Mouse (Mus musculus) cerebellum, adult 2 months (tissue): ENCODE data around the gene Gjb5.

Experiments used
- CTCF ChIP-seq: fragments of 200-500 bp; IDR thresholded peaks from 2 replicates; pipeline ENCODE4 v1.5.1; 2011; ENCODE audit warnings: low read depth, mild to moderate bottlenecking, control low read depth, low read length, moderate library complexity, borderline replicate concordance; ENCODE audit not compliant: insufficient read depth
- POLR2A ChIP-seq: fragments of 200-500 bp; IDR thresholded peaks from 2 replicates; pipeline ENCODE4 v1.6.1; 2011; ENCODE audit warnings: low read length, control low read depth, borderline replicate concordance; ENCODE audit not compliant: insufficient read depth

- TF ChIP-seq CTCF (no peak), POLR2A (no peak)
These were observed 17.7 kb upstream of the Gjb5 start for GRCm38 (mm10) chr4:127375541-127376177.
